Mouse (Mus musculus): ENCODE results near the gene Eid1.

- no peak for TF ChIP-seq USF1 (IDR thresholded peaks at IDR 0.05; ENCODE audit: low read depth)
- no peak for TF ChIP-seq POLR2A (IDR thresholded peaks at IDR 0.05; ENCODE audit: insufficient read length, low read depth)
- no peak for TF ChIP-seq POLR2AphosphoS2 (IDR thresholded peaks at IDR 0.05; ENCODE audit: insufficient read length, low read depth)
- no peak for TF ChIP-seq TCF12 (IDR thresholded peaks at IDR 0.05; ENCODE audit: insufficient read depth, poor library complexity, severe bottlenecking)
- TF ChIP-seq MAX (IDR thresholded peaks at IDR 0.05; ENCODE audit: low read depth), result no peak
- no peak for TF ChIP-seq SRF (IDR thresholded peaks at IDR 0.05; ENCODE audit: control insufficient read depth, insufficient read length, low read depth)
- TF ChIP-seq E2F4 (IDR thresholded peaks at IDR 0.05; ENCODE audit: insufficient read depth), result no peak
- no peak for TF ChIP-seq REST (IDR thresholded peaks at IDR 0.05; ENCODE audit: insufficient read depth, insufficient read length)
- TF ChIP-seq CEBPB (IDR thresholded peaks at IDR 0.05; ENCODE audit: insufficient read depth, poor library complexity, severe bottlenecking), result no peak
- no peak for TF ChIP-seq MYOD1 (IDR thresholded peaks at IDR 0.05; ENCODE audit: control insufficient read depth in 1 of 3, insufficient read length in 2 of 3, low read depth in 2 of 3)
These were observed 51.2 kb downstream of the Eid1 start, which contains the start of gene Shc4 for GRCm38 (mm10) chr2:125724086-125724430.

Data from myocyte (in vitro differentiated cells).